Mouse (Mus musculus) ES-Bruce4 (cell line): Measurements from ENCODE around the gene Sval2. TPM values are rescaled to one million over a fixed set of nuclear protein-coding genes. Genes with fewer than 3 reads are reported as not detected.

Experiments
- H3K27ac ChIP-seq: 2 replicates; pipeline ENCODE4 v1.5.1; 2012; ENCODE audit warnings: low read length, inconsistent platforms; ENCODE audit not compliant: insufficient read depth
- H3K27me3 ChIP-seq: 2 replicates; pipeline ENCODE4 v1.6.1; 2012; ENCODE audit warnings: mild to moderate bottlenecking, low read length, inconsistent platforms; ENCODE audit not compliant: control insufficient read depth, poor library complexity, insufficient read depth, severe bottlenecking
- H3K36me3 ChIP-seq: 2 replicates; pipeline ENCODE4 v1.6.1; 2012; ENCODE audit warnings: inconsistent platforms, mild to moderate bottlenecking, low read length, moderate library complexity; ENCODE audit not compliant: control insufficient read depth, poor library complexity, insufficient read depth, severe bottlenecking
- H3K4me1 ChIP-seq: one replicate; pipeline ENCODE4 v1.8.1; 2011; ENCODE audit warnings: low read length; ENCODE audit not compliant: control insufficient read depth, insufficient read depth
- H3K4me3 ChIP-seq: 2 replicates; pipeline ENCODE4 v1.5.1; 2011; ENCODE audit warnings: low read depth, mild to moderate bottlenecking, low read length
- H3K9ac ChIP-seq: 2 replicates; pipeline ENCODE4 v1.6.1; 2012; ENCODE audit warnings: low read depth, mild to moderate bottlenecking, inconsistent platforms; ENCODE audit not compliant: poor library complexity, severe bottlenecking
- H3K9me3 ChIP-seq: replicated peaks from 2 replicates; pipeline ENCODE4 v1.6.1; 2012; ENCODE audit warnings: mild to moderate bottlenecking, low read length, inconsistent platforms; ENCODE audit not compliant: control insufficient read depth, poor library complexity, insufficient read depth, severe bottlenecking
- CTCF ChIP-seq: IDR thresholded peaks from one replicate; pipeline ENCODE4 v1.8.1; 2011; ENCODE audit warnings: low read depth, low read length
- EP300 ChIP-seq: IDR thresholded peaks from 2 replicates; pipeline ENCODE4 v1.6.1; 2011; ENCODE audit warnings: low read depth, low read length; ENCODE audit not compliant: insufficient read depth
- POLR2A ChIP-seq: IDR thresholded peaks from one replicate; pipeline ENCODE4 v1.8.1; 2011; ENCODE audit warnings: low read length; ENCODE audit not compliant: insufficient read depth
- polyA plus RNA-seq: library from polyadenylated mRNA; stranded (reverse); fragments of >200 nt; gene quantifications from 2 replicates; pipeline ENCODE4 v1.2.4, GENCODE M21; 2011; ENCODE audit warnings: low read depth; ENCODE audit not compliant: missing spikeins, insufficient read depth, insufficient read length

Sval2 gene
- not detected in 2 replicates for polyA plus RNA-seq

DNA sequence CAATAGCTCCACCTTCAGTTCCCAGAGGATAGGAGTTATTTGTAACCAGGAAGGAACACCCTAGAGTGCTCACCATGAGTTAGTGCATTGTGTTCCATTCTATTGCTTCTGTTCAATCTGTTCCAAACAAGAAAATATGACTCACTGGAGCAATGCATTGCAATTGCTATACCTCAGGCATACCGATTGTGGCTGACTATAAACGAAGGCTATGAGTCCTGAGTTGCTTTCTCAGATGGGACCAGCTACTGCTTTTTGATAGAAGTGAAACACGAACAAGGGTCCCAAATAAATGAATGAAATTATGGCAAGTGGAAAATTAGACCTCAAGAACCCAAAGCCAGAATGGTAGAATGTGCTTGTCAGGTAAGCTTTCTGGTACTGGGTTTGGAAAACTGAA is at the start of gene Sval2:
Gene Sval2 (plus strand): TSS at position 301 of the 400 bp plus-strand sequence.
- H3K27me3 ChIP-seq = no peaks in the 10 kb centered on the region
- H3K9me3 ChIP-seq = no peaks in the 10 kb centered on the region
- H3K27ac ChIP-seq = no peak within 1 kb of the TSS
- no peak within 1 kb of the TSS for H3K9ac ChIP-seq
- TF ChIP-seq EP300 (no peak), POLR2A (no peak), CTCF (no peak)
- no peak within 1 kb of the TSS for H3K4me3 ChIP-seq
- no peaks in the 10 kb centered on the region for H3K36me3 ChIP-seq
- no peaks in the 10 kb centered on the region for H3K4me1 ChIP-seq

DNA sequence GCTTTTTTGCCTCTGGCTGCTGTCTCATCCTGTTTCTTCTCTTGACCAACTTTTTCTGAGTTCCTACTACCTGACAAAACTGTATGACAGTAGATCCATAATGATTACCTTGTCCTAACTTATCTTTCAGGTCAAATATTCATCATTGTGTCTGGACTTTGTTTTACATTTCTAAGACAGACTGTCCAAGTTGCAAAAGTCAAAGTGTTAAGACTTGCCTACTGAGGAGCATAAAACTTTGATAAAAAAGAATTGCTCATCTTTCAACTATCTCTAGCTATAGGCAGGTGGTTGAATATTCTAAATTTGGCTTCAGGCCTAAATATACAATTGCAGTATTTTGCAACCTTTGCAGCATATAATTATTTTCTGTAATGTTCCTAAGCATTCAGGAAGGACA is 28.7 kb upstream of the Sval2 start:
- TF ChIP-seq EP300 = no peak
- no peak for TF ChIP-seq CTCF
- no peak for TF ChIP-seq POLR2A
- Histone ChIP-seq H3K9ac (no peak overlapping the region), H3K9me3 (no peaks in the 10 kb centered on the region), H3K36me3 (no peaks in the 10 kb centered on the region), H3K27ac (no peak overlapping the region), H3K27me3 (no peaks in the 10 kb centered on the region), H3K4me1 (no peaks in the 10 kb centered on the region), H3K4me3 (no peak overlapping the region)

DNA sequence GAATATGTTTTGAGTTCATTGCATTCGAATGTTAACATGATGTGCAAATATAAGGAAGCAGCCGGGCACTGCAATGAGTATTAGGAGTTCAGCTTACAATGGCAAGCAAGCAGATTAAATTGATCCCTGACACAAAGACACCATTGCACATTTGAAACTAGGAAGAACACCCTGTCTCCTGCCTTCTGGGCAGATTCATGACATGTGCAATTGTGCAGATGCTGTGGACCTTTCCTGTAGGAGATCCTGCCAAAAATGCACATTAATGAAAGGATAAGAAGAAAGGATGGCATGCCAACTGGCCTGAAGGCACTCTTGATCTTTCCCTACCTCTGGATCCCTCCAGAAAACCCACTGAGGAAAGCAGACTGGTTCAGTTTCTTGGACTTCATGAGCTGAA is 23.3 kb upstream of the Sval2 start:
- H3K27ac ChIP-seq = no peak overlapping the region
- no peak overlapping the region for H3K4me3 ChIP-seq
- H3K9me3 ChIP-seq = no peaks in the 10 kb centered on the region
- H3K9ac ChIP-seq = no peak overlapping the region
- TF ChIP-seq POLR2A (no peak), CTCF (no peak), EP300 (no peak)
- H3K27me3 ChIP-seq = no peaks in the 10 kb centered on the region
- H3K4me1 ChIP-seq = no peaks in the 10 kb centered on the region
- no peaks in the 10 kb centered on the region for H3K36me3 ChIP-seq

DNA sequence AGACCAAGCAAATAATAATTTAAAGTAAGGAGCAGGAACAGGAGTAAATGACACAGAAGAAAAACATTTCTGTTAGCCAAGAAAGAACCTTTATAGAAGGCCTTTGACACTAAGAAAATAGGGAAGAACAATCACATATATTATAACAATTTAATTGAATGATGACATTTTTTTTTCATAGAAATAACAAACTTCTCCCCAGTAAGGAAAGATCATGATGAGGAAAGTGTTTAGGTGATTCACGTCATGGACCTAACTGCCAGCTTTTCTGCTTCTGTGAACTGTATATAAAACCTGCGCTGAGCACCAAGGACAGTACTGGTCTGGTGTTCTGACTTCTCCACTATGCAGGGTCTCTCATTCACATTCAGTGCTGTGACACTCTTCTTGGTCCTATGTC is 5.6 kb upstream of the Sval2 start, which contains the start of gene Pip:
Gene Pip (plus strand): TSS at position 301 of the 400 bp plus-strand sequence.
- Histone ChIP-seq H3K27me3 (no peaks in the 10 kb centered on the region), H3K9ac (no peak within 1 kb of the TSS), H3K4me3 (no peak within 1 kb of the TSS), H3K36me3 (no peaks in the 10 kb centered on the region), H3K9me3 (no peaks in the 10 kb centered on the region), H3K27ac (no peak within 1 kb of the TSS), H3K4me1 (no peaks in the 10 kb centered on the region)
- TF ChIP-seq POLR2A (no peak), CTCF (no peak), EP300 (no peak)

DNA sequence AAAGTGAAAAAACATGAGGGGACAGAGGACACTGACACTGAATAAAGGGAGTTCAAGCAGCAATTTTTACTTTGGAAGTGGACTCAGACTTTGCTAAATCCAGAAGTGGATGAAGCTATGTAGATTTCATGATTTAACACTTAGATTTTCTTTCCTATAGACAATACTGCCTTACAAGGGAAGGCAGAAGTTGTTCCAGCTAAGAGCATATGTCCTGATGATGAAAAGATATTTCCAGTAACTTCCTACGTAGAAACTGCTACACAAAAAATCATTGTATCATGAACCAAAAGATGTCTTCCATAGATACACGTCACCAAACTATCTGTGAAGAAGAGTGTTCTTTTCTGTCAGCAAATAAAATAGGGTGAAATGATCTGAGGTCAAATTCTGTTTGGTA is 11.2 kb downstream of the Sval2 start:
- Histone ChIP-seq H3K9ac (no peak overlapping the region), H3K27me3 (no peaks in the 10 kb centered on the region), H3K9me3 (no peaks in the 10 kb centered on the region), H3K27ac (no peak overlapping the region), H3K4me1 (no peaks in the 10 kb centered on the region), H3K4me3 (no peak overlapping the region), H3K36me3 (no peaks in the 10 kb centered on the region)
- no peak for TF ChIP-seq CTCF
- TF ChIP-seq POLR2A = no peak
- no peak for TF ChIP-seq EP300

DNA sequence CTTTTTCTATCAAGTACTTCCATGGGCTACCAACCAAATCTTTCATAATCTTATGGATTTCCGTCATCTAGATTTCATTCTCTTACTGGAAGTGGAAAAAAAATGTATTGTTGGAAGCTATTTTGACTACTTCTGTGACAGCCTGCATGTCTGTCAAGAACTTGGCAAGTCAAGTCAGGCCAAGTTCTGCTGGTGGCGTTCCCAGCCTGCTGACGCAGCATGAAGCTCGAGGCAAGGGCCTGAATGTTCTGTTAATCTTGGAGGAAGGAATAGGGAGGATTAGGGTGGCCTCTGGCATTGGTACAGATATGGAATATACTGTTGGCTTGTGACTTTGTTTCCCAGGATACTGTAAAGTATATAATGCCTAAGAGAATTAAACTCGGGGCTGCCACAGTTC is 58.8 kb downstream of the Sval2 start:
- Histone ChIP-seq H3K27me3 (no peaks in the 10 kb centered on the region), H3K4me3 (no peak overlapping the region), H3K27ac (no peak overlapping the region), H3K9ac (no peak overlapping the region), H3K36me3 (no peaks in the 10 kb centered on the region), H3K9me3 (no peaks in the 10 kb centered on the region), H3K4me1 (no peaks in the 10 kb centered on the region)
- TF ChIP-seq EP300 (no peak), POLR2A (no peak), CTCF (no peak)

Other genes with a start within 250 kb of the Sval2 start
- gene Ephb6, start 247.5 kb upstream of the Sval2 start, polyA plus RNA-seq = 4.0 and 5.7 TPM in 2 replicates
- not detected in 2 replicates for gene Trpv6, start 216.6 kb upstream of the Sval2 start, polyA plus RNA-seq
- gene Trpv5, start 172.2 kb upstream of the Sval2 start, polyA plus RNA-seq = 0.18 TPM in 1 of 2 replicates, not detected in the other
- gene Llcfc1, start 168.6 kb upstream of the Sval2 start, polyA plus RNA-seq = not detected in 2 replicates
- not detected in 2 replicates for gene Kel, start 148.7 kb upstream of the Sval2 start, polyA plus RNA-seq
- not detected in 2 replicates for gene Olfr459, start 77.8 kb upstream of the Sval2 start, polyA plus RNA-seq
- gene Pip, start 5.5 kb upstream of the Sval2 start, polyA plus RNA-seq = not detected in 2 replicates
- gene Sval1, start 98.6 kb downstream of the Sval2 start, polyA plus RNA-seq = not detected in 2 replicates
- gene Sval3, start 115.2 kb downstream of the Sval2 start, polyA plus RNA-seq = not detected in 2 replicates
- gene Sva, start 185.4 kb downstream of the Sval2 start, polyA plus RNA-seq = not detected in 2 replicates